Mouse (Mus musculus) fibroblast of lung, adult 2 months (primary cell): ENCODE data around the gene Asb6.

ENCODE experiments used
- DNase-seq: peaks from one replicate; pipeline ENCODE4 v3.0.0-alpha.2; 2011; ENCODE audit warnings: low read depth

Asb6 gene

GRCm38 (mm10) chr2:30830283-30830795 lies at the start of gene Asb6:
Gene Asb6 (minus strand): TSS chr2:30830333.
- DNase-seq = no peak

DNA sequence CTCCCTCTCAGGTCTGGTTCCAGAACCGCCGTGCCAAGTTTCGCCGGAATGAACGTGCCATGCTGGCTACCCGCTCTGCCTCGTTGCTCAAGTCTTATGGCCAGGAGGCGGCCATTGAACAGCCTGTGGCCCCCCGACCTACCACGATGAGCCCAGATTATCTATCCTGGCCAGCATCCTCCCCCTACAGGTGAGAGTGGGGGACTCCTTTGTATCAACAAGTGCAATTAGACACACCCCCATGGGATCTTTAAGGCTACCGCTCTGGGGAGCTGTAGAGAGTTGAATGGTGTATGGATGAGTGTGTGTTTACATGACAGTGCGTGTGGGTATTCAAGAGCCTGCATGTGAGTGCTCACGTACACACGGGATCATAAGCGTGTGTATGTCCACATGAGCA lies 49.3 kb upstream of the Asb6 start:
- no peak for DNase-seq

DNA sequence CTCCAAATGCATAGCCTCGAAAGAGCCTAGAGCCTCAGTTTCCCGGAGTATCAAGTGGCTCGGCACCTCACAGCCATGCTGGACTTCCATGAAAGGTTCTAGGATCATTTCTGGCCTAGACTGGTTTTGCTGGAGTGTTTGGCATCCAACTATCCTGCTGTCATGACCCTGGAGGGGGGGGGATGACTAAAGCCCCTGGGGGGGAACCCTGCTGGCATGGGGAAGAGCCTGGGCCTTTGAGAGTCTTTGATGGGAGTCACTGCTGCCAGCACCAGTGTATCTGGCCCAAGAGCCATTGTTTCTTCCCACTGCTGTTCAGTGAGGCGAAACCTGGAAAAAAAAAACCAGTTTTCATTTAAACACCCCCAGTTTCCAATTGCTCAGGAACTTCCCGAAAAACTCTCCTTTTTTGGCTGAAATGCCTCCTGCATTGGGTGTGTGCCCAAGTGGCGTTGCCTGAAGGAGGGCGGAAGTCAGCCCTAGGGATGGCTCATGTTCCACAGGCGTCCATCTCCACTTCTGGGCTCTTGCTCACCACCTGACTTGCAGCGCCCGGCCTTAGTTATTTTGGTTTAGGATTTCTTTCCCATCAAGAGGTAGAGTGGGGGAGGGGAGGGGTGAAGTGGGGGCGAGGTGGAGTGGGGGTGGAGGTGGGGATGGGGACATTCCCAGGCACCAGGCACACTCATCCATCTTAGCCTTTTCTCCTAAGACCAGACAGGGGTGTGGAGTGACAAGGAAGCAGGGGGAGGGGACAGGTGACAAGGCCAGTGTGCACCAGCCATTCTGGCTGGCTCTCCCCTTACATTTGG lies 45.7 kb upstream of the Asb6 start:
- DNase-seq = peak; percentile 80

DNA sequence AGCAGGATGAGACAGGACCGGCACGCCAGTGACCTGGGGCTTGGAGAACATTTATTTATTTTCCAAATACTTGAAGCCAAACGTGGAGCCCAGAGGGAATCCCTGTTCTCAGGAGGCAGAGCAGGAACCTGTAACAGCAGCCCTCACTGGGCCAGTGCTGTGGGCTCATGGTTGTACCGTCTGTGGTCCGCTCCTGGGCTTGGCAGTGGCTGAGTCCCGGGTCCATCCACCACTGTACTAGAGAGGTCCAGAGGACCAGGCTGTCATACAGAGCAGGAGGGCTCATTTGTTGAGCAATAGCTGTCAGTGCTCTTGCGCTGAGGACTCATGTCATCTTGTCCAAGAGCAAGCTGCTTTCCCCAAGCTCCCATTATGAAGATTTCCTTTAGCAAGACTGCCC lies 45.0 kb upstream of the Asb6 start:
- DNase-seq = no peak

DNA sequence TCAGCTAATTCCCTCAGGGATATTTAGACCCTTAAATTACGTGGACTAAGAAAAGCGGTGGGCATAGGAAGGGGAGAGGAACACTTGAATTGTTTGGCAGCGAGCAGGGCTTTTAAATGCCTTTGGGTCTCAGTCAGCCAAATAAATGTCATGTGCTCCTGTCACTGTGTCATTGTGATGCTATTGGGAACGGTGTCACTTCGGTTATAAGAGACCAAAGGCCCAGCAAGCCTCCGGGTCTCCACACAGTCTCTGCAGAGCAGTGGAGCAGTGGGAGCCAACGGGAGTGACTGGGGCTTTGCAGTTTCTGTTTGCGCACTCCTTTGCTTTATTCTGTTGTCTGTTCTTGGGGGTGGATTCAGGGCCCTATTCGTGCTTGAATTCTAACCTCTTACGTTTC lies 44.3 kb upstream of the Asb6 start:
- no peak for DNase-seq

GRCm38 (mm10) chr2:30872669-30873068 lies 42.5 kb upstream of the Asb6 start:
- DNase-seq = no peak

- peak; percentile 98 for DNase-seq
Measured at GRCm38 (mm10) chr2:30870863-30871262, 40.7 kb upstream of the Asb6 start.

- no peak for DNase-seq
Measured at GRCm38 (mm10) chr2:30865426-30865825, 35.3 kb upstream of the Asb6 start.

DNA sequence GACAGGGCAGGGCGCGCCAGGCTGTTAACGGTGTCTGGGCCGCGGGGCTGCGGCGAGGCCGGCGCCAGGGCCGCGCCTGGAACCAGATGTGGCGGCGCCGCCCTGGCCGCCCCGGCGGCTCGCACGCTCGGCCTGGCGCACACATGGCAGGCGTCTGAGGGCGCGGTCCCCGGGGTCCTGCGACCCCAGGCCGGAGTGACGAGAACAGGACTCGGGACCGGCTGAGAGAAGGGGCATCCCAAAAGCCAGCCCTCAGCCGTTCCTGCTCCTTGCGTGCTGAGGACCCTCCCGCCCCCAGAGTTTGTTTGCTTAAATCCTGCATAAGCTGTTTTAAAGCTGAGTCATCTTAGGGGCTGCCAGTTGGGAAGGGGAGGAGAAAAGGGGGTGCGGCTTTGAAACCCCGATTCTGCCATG lies 34.8 kb upstream of the Asb6 start:
- peak; percentile 76 for DNase-seq

GRCm38 (mm10) chr2:30863574-30863973 lies 33.4 kb upstream of the Asb6 start:
- no peak for DNase-seq

DNA sequence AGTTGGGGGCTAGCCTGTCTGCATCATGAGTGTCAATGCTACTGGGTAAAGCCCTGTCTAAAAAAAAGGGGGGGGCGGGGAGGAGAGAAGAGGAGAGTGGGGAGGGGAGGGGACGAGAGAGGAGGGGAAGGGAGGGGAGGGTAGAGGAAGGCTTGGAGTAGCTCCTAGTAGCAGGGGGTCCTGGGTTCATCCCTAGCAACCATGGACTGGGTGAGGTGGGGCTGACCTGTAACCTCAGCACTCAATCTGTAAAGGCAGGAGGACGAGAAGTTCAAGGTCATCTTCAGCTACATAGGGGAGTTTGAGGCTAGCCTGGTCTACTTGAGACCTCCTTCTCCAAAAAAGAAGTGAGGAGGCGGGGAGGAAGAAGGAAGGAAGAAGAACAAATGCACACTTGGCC lies 31.9 kb upstream of the Asb6 start:
- DNase-seq = no peak

- no peak for DNase-seq
Measured at GRCm38 (mm10) chr2:30859782-30860181, 29.6 kb upstream of the Asb6 start.

DNA sequence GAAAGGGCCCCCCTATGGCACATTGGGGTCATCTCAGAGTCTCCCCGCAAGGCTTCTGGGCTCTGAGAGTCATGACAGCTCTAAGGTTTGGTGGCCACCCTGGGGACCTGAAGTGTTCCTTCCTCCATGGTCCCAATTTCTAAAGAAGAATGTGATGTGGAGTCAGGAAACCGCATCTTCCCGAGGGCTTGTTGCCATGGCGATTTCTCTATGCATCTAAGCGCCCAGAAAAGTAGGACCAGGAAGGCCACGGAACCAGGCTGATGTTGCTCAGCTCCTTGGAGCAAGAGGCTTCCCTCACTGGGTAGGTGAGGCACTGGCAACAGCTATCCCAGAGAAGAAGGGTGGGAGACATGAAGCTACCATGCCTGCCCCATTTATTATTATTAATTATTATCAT lies 26.9 kb upstream of the Asb6 start:
- no peak for DNase-seq

- DNase-seq = no peak
Measured at GRCm38 (mm10) chr2:30852771-30853313, 22.7 kb upstream of the Asb6 start.

GRCm38 (mm10) chr2:30850581-30850980 lies 20.4 kb upstream of the Asb6 start:
- DNase-seq = no peak

DNA sequence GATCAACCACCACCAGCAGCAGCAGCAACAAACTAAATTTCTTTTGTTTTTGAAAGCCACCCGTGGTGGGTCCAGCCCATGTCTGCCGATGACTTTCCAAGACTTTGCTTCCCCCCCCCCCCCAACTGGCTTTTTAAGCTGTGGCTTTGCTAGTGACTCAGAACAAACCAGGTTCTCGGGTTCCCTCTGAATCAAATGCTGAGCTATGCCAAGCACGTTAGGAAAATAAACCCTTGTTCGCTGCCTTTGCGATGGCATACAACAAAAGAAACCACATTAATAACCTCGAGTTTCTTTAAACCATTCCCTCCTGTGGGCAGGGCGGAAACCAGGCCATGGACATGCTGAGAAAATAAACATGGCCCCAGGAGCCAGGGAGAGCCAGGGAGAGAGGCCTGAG lies 18.1 kb upstream of the Asb6 start:
- peak; percentile 94 for DNase-seq

DNA sequence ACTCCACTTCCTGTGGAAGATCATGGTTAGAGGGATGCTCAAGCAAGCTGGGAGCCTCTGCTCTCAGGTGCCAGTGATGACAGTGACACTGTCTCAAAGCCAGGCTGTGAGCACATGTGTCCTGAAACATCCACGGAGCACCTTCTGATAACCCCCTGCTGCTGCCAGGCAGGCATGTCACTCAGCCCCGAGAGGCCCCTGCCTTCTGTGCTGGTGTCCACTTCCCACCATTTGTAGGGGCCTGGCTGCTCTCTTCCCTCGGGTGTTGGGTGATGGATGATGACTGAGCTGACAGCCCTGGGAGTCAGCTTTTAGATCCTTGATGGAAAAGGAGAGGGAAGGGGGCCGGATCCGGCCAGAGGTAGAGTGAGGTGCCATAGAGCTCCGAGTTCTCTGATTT lies 16.6 kb upstream of the Asb6 start:
- no peak for DNase-seq

DNA sequence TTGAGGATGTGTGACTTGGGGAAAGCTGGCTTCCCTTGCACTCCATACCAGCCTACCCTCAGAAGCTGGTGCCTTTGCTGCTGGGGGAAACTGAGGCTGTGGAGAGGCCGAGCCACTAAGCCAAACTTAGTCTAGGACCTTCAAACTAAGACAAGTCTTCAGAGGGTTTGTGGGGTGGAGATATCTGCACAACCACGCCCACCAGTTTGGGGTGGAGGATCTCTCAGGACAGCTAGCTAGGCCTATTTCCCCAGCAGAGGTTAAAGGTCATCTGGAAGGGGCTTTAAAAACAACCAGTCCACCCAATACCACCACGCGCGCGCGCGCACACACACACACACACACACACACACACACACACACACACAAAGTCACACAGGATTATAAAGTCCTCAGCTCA lies 16.1 kb upstream of the Asb6 start:
- no peak for DNase-seq

DNA sequence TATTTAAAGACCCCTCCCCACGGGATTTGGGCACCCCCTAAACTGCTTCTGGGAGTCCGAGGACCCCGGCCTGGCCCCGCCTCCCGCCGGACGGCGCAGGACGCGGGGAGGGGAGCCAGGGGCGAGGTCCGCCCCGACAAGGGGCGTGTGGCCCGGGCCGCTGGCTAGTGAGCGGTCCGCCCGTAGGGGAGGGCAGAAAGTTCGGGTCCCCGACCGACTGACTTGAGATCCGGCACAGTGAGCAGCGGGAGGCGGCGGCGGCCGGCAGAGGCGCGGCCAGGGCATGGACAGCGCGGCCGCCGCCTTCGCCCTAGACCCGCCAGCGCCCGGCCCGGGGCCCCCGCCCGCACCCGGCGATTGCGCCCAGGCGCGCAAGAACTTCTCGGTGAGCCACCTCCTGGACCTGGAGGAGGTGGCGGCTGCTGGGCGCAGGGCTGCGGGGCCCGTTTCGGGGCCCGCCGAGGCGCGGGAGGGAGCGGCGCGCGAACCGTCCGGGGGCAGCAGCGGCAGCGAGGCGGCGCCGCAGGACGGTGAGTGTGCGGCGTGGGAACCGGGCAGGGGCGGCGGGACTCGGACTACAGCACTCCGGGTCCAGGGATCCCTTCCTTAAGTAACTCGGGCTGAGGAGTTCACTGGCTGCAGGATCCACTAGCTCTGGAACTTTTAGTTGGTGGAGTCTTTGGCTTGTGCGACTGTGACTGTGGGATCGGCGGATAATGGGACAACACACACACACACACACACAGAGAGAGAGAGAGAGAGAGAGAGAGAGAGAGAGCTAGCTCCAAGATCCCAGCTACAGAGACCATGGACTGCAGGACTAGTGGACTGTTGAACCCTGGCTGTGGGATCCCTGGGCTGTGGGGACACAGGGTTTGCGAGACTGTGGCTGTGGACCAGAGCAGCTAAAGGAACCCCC lies 15.3 kb upstream of the Asb6 start:
- DNase-seq = no peak

GRCm38 (mm10) chr2:30842615-30843014 lies 12.5 kb upstream of the Asb6 start:
- no peak for DNase-seq

DNA sequence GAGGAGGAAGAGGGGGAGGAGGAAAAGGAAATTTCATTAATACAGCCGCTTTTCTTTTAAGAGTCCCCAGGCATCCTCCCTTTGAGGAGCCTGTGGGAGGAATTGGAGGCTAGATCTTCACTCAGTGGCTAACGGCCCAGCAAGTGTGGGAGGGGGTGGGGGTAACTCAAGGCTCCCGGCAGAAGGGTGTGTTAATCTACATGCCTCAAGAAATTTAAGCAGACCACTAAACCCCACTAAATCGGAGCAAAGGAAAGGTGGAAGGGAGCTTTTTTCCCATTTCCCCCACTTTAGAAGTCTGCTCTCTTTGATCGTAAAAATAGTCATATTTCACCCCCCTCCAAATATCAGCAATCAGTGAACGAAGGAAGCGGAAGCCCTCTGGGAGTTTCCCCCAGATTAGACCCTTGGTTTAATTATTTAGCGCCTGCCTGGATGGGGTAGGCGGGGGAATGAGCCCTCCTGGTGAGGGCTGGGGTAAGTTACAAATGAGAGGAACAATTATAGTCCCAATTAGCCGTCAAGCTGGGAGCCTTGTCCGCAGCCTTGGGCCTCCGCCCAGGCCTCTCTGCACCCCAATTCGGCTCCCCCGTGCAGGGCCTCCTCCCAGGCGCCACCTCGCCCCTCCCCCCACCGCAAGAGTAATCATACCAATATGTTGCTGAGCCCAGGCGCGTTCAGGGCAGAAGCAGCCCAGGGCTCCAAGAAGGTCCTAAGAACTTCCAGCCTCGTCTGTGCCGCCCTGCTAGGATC lies 6.3 kb upstream of the Asb6 start:
- no peak for DNase-seq
